In the genomic region with DNA sequence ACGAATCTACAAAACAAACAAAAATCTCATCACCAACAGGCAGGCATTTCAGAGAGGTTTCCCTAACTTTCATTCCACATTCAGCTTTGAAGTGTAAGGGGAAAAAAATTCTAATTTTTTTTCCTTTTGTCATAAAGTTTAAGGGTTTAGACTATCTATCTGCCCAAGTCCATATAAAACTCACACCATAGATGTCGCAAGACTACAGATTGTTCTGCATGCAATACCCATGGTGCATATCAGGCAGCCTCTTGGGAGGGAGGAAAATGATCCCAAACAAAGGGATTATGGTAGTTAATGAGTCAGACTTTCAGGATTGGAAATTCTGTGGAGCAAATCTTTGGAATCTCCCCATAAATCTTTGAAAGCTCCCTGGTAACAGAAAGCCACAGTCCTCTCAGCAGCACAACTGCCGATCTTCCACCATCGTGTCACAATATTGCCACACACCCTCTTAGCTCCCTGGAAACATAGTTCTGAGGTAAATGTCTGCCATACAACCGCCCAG, we compare ENCODE assay signal across 13 mouse cellular contexts.
"Had no signal": no experiment of that assay in that cellular context is flagged by ENCODE, and none has a peak within 500 bp of the region (broad histone marks: within the 10 kb centered on the region; RNA-seq: fewer than 3 reads in every experiment).

No protein-coding gene starts in this region.

- H3K9me3 ChIP-seq: limb, embryonic 12.5 days; liver, embryonic 13.5 days; midbrain, embryonic 10.5 days; neural tube, embryonic 12.5 days; stomach, embryonic 15.5 days had no signal

- ATAC-seq: liver, postnatal 0 days had no signal

- H3K27me3 ChIP-seq: limb, embryonic 12.5 days; liver, embryonic 13.5 days; neural tube, embryonic 12.5 days; stomach, embryonic 15.5 days had no signal

- H3K4me3 ChIP-seq: limb, embryonic 12.5 days; liver, embryonic 13.5 days; midbrain, embryonic 10.5 days; neural tube, embryonic 12.5 days; stomach, embryonic 15.5 days had no signal

- H3K4me1 ChIP-seq: liver, embryonic 13.5 days had no signal

- H3K27ac ChIP-seq: limb, embryonic 12.5 days; liver, embryonic 13.5 days; midbrain, embryonic 10.5 days; neural tube, embryonic 12.5 days; stomach, embryonic 15.5 days had no signal

- DNase-seq: kidney, adult 2 months; kidney, postnatal 25 days; liver; liver, embryonic 13.5 days; liver, postnatal 0 days; lung, postnatal 36 days; midbrain, embryonic 14.5 days; right cerebral cortex, postnatal 4 days; thymus, postnatal 4 days had no signal

- H3K36me3 ChIP-seq: limb, embryonic 12.5 days; liver, embryonic 13.5 days; midbrain, embryonic 10.5 days; neural tube, embryonic 12.5 days; stomach, embryonic 15.5 days had no signal

- H3K9ac ChIP-seq: limb, embryonic 12.5 days; liver, embryonic 13.5 days; liver, postnatal 0 days; neural tube, embryonic 12.5 days; stomach, embryonic 15.5 days had no signal

- H3K4me2 ChIP-seq: limb, embryonic 12.5 days; liver, embryonic 13.5 days; neural tube, embryonic 12.5 days; stomach, embryonic 15.5 days had no signal
